Mouse (Mus musculus): ENCODE measurements around the gene 4930502E18Rik. TPM values are rescaled to one million over a fixed set of nuclear protein-coding genes. Genes with fewer than 3 reads are reported as not detected.

The 4930502E18Rik gene
- total and polyA plus RNA-seq, 3 experiments: not detected

GRCm38 (mm10) chrX:53757736-53758135, 33.1 kb downstream of the 4930502E18Rik start, which contains the start of gene 1700013H16Rik:
Gene 1700013H16Rik, minus strand, starts transcription at chrX:53757831.
- Histone ChIP-seq H3K4me1 (ENCODE audit: control insufficient read depth in 1 of 2, insufficient read depth in 2 of 2, low read length in 2 of 2) (no peaks in the 10 kb centered on the region), H3K9ac (ENCODE audit: control insufficient read depth, low read depth, low read length, poor library complexity, severe bottlenecking) (no peak within 1 kb of the TSS), H3K9me3 (replicated peaks; ENCODE audit: insufficient read depth, low read length) (no peaks in the 10 kb centered on the region), H3K4me3 (ENCODE audit: control insufficient read depth in 1 of 2, insufficient read depth in 1 of 2, low read depth in 2 of 2, low read length in 2 of 2) (no peak within 1 kb of the TSS), H3K36me3 (ENCODE audit: control insufficient read depth in 1 of 2, insufficient read depth in 2 of 2, low read length in 2 of 2) (no peaks in the 10 kb centered on the region), H3K27ac (ENCODE audit: control insufficient read depth, low read depth, low read length) (no peak within 1 kb of the TSS), H3K79me2 (ENCODE audit: control insufficient read depth, insufficient read depth, low read length, poor library complexity) (no peaks in the 10 kb centered on the region), H3K27me3 (ENCODE audit: control insufficient read depth in 1 of 2, insufficient read depth in 2 of 2, low read length in 2 of 2) (no peaks in the 10 kb centered on the region)
- TF ChIP-seq ZC3H11A (IDR thresholded peaks at IDR 0.05; ENCODE audit: low read depth, low read length) (no peak), CHD1 (IDR thresholded peaks at IDR 0.05; ENCODE audit: low read depth, low read length) (no peak), POLR2AphosphoS5 (IDR thresholded peaks at IDR 0.05; ENCODE audit: borderline replicate concordance, low read depth, low read length) (no peak), E2F4 (IDR thresholded peaks at IDR 0.05; ENCODE audit: borderline replicate concordance, low read depth, low read length) (no peak), MYC (IDR thresholded peaks at IDR 0.05; ENCODE audit: low read depth, low read length) (no peak), USF2 (IDR thresholded peaks at IDR 0.05; ENCODE audit: borderline replicate concordance in 1 of 2, insufficient read depth in 1 of 2, low read depth in 1 of 2, low read length in 2 of 2) (no peak), HCFC1 (IDR thresholded peaks at IDR 0.05; ENCODE audit: low read depth, low read length) (no peak), SMC3 (IDR thresholded peaks at IDR 0.05; ENCODE audit: low read depth, low read length) (no peak), ZNF384 (IDR thresholded peaks at IDR 0.05; ENCODE audit: low read depth, low read length) (no peak), TCF12 (IDR thresholded peaks at IDR 0.05; ENCODE audit: low read depth, low read length) (no peak)
- DNase-seq (ENCODE audit: low read depth, low spot score): no peak

- H3K4me3 ChIP-seq (ENCODE audit: control insufficient read depth in 1 of 2, insufficient read depth in 1 of 2, low read depth in 2 of 2, low read length in 2 of 2): no peak within 1 kb of the TSS
- no peaks in the 10 kb centered on the region for H3K4me1 ChIP-seq (ENCODE audit: control insufficient read depth in 1 of 2, insufficient read depth in 2 of 2, low read length in 2 of 2)
Measured at GRCm38 (mm10) chrX:53776276-53776675, 51.6 kb downstream of the 4930502E18Rik start, which contains the start of gene Zfp36l3. Gene Zfp36l3, minus strand, starts transcription at chrX:53776394.

More at GRCm38 (mm10) chrX:53776276-53776675, 51.6 kb downstream of the 4930502E18Rik start, which contains the start of gene Zfp36l3:
- DNase-seq (ENCODE audit: low read depth, low spot score): no peak
- H3K9me3 ChIP-seq (replicated peaks; ENCODE audit: insufficient read depth, low read length): no peaks in the 10 kb centered on the region
- H3K27me3 ChIP-seq (ENCODE audit: control insufficient read depth in 1 of 2, insufficient read depth in 2 of 2, low read length in 2 of 2): no peaks in the 10 kb centered on the region
- H3K79me2 ChIP-seq (ENCODE audit: control insufficient read depth, insufficient read depth, low read length, poor library complexity): no peaks in the 10 kb centered on the region
- no peak within 1 kb of the TSS for H3K9ac ChIP-seq (ENCODE audit: control insufficient read depth, low read depth, low read length, poor library complexity, severe bottlenecking)
- no peaks in the 10 kb centered on the region for H3K36me3 ChIP-seq (ENCODE audit: control insufficient read depth in 1 of 2, insufficient read depth in 2 of 2, low read length in 2 of 2)
- TF ChIP-seq MYB (IDR thresholded peaks at IDR 0.05; ENCODE audit: low read depth, low read length) (no peak), NELFE (IDR thresholded peaks at IDR 0.05; ENCODE audit: low read depth, low read length) (no peak), POLR2AphosphoS5 (IDR thresholded peaks at IDR 0.05; ENCODE audit: borderline replicate concordance, low read depth, low read length) (no peak), MAFK (IDR thresholded peaks at IDR 0.05; ENCODE audit: borderline replicate concordance, low read depth, low read length) (no peak), POLR2AphosphoS2 (IDR thresholded peaks at IDR 0.05; ENCODE audit: low read length) (no peak), POLR2A (IDR thresholded peaks at IDR 0.05; ENCODE audit: control insufficient read depth in 1 of 2, insufficient read depth in 1 of 2, low read depth in 1 of 2, low read length in 2 of 2, poor library complexity in 1 of 2) (no peak), ZNF384 (IDR thresholded peaks at IDR 0.05; ENCODE audit: low read depth, low read length) (no peak), CHD1 (IDR thresholded peaks at IDR 0.05; ENCODE audit: low read depth, low read length) (no peak), ETS1 (IDR thresholded peaks at IDR 0.05; ENCODE audit: low read depth, low read length) (no peak)
- no peak within 1 kb of the TSS for H3K27ac ChIP-seq (ENCODE audit: control insufficient read depth, low read depth, low read length)

Other genes with a start within 250 kb of the 4930502E18Rik start
- gene Rtl8c, start 116.8 kb upstream of the 4930502E18Rik start, total RNA-seq (2012; rRNA removed): not detected in 2 replicates
- not detected for gene Rtl8c, start 116.8 kb upstream of the 4930502E18Rik start, polyA plus RNA-seq (2012; ENCODE audit: insufficient read depth in 1 of 2, insufficient read length in 2 of 2, low read depth in 1 of 2, low replicate concordance in 2 of 2, missing spikeins in 1 of 2)
- gene Gm14597, start 115.8 kb upstream of the 4930502E18Rik start, total RNA-seq (2012; rRNA removed): not detected in 2 replicates
- not detected for gene Gm14597, start 115.8 kb upstream of the 4930502E18Rik start, polyA plus RNA-seq (2012; ENCODE audit: insufficient read depth in 1 of 2, insufficient read length in 2 of 2, low read depth in 1 of 2, low replicate concordance in 2 of 2, missing spikeins in 1 of 2)
- gene Rtl8a, start 81.1 kb upstream of the 4930502E18Rik start, total RNA-seq (2012; rRNA removed): not detected in 2 replicates
- not detected for gene Rtl8a, start 81.1 kb upstream of the 4930502E18Rik start, polyA plus RNA-seq (2012; ENCODE audit: insufficient read depth in 1 of 2, insufficient read length in 2 of 2, low read depth in 1 of 2, low replicate concordance in 2 of 2, missing spikeins in 1 of 2)
- gene Rtl8b, start 54.4 kb upstream of the 4930502E18Rik start, total RNA-seq (2012; rRNA removed): not detected in 2 replicates
- not detected for gene Rtl8b, start 54.4 kb upstream of the 4930502E18Rik start, polyA plus RNA-seq (2012; ENCODE audit: insufficient read depth in 1 of 2, insufficient read length in 2 of 2, low read depth in 1 of 2, low replicate concordance in 2 of 2, missing spikeins in 1 of 2)
- gene 1700013H16Rik, start 33.0 kb downstream of the 4930502E18Rik start, total RNA-seq (2012; rRNA removed): not detected in 2 replicates
- not detected for gene 1700013H16Rik, start 33.0 kb downstream of the 4930502E18Rik start, polyA plus RNA-seq (2012; ENCODE audit: insufficient read depth in 1 of 2, insufficient read length in 2 of 2, low read depth in 1 of 2, low replicate concordance in 2 of 2, missing spikeins in 1 of 2)
- gene Zfp36l3, start 51.6 kb downstream of the 4930502E18Rik start, total RNA-seq (2012; rRNA removed): 0.19 and 0.26 TPM in 2 replicates
- gene Zfp36l3, start 51.6 kb downstream of the 4930502E18Rik start, polyA plus RNA-seq (2012; ENCODE audit: insufficient read depth in 1 of 2, insufficient read length in 2 of 2, low read depth in 1 of 2, low replicate concordance in 2 of 2, missing spikeins in 1 of 2): under 1 TPM in 1 of 2 experiments, not detected in 1; 0.42 TPM
- gene Xlr, start 72.9 kb downstream of the 4930502E18Rik start, total RNA-seq (2012; rRNA removed): 39.7 and 46.6 TPM in 2 replicates
- gene Xlr, start 72.9 kb downstream of the 4930502E18Rik start, polyA plus RNA-seq (2012; ENCODE audit: insufficient read depth in 1 of 2, insufficient read length in 2 of 2, low read depth in 1 of 2, low replicate concordance in 2 of 2, missing spikeins in 1 of 2): 10 to 100 TPM in 1 of 2 experiments, not detected in 1; 31.5 TPM